Mouse (Mus musculus) liver, adult 2 months (tissue): ENCODE data around the gene Foxp1. TPM values are rescaled to one million over a fixed set of nuclear protein-coding genes. Genes with fewer than 3 reads are reported as not detected.
A peak's percentile ranks its signal among the peaks of the same experiment; 100 is the strongest.

ENCODE experiments used
- DNase-seq: peaks from one replicate; pipeline ENCODE4 v3.0.0-alpha.2; 2011; ENCODE audit warnings: low read depth, low spot score; ENCODE audit errors: extremely low read depth
- H3K27ac ChIP-seq: fragments of 200-500 bp; replicated peaks from 2 replicates; pipeline ENCODE4 v1.5.1; 2012; ENCODE audit warnings: low read depth, mild to moderate bottlenecking, control low read depth, inconsistent platforms, low read length; ENCODE audit not compliant: insufficient read depth
- H3K27me3 ChIP-seq: fragments of 200-500 bp; 2 replicates; pipeline ENCODE4 v1.6.1; 2012; ENCODE audit warnings: mild to moderate bottlenecking, moderate library complexity, low read length, inconsistent platforms; ENCODE audit not compliant: control insufficient read depth, insufficient read depth
- H3K36me3 ChIP-seq: fragments of 200-500 bp; 2 replicates; pipeline ENCODE4 v1.6.1; 2012; ENCODE audit warnings: low read length, inconsistent platforms; ENCODE audit not compliant: control insufficient read depth, insufficient read depth
- H3K4me1 ChIP-seq: fragments of 200-500 bp; 2 replicates; pipeline ENCODE4 v1.6.1; 2011; ENCODE audit warnings: low read length; ENCODE audit not compliant: control insufficient read depth, insufficient read depth
- H3K4me3 ChIP-seq: fragments of 200-500 bp; 2 replicates; pipeline ENCODE4 v1.5.1; 2011; ENCODE audit warnings: low read depth, mild to moderate bottlenecking, control low read depth, low read length, moderate library complexity; ENCODE audit not compliant: insufficient read depth
- H3K79me2 ChIP-seq: fragments of 200-500 bp; 2 replicates; pipeline ENCODE4 v1.6.1; 2012; ENCODE audit warnings: inconsistent platforms, mild to moderate bottlenecking, low read length, moderate library complexity; ENCODE audit not compliant: control insufficient read depth, insufficient read depth
- H3K9ac ChIP-seq: fragments of 200-500 bp; 2 replicates; pipeline ENCODE4 v1.6.1; 2012; ENCODE audit warnings: low read depth, mild to moderate bottlenecking, control low read depth, inconsistent platforms, low read length
- CTCF ChIP-seq: fragments of 200-500 bp; IDR thresholded peaks from 2 replicates; pipeline ENCODE4 v1.5.1; 2011; ENCODE audit warnings: low read depth, low read length, control low read depth
- POLR2A ChIP-seq: fragments of 200-500 bp; IDR thresholded peaks from 2 replicates; pipeline ENCODE4 v1.6.1; 2011; ENCODE audit warnings: low read length, control low read depth; ENCODE audit not compliant: insufficient read depth; ENCODE audit errors: extremely low read depth
- WGBS: fragments of 180-500 bp; shearing (Covaris S2); methylation state at CpG from one replicate; pipeline ENCODE4 v1.1.7; 2018; 5-methylcytosine and 5-hydroxymethylcytosine counted together
- polyA plus RNA-seq: library from polyadenylated mRNA; depleted of rRNA; stranded (reverse); fragments of >200 nt; gene quantifications from 2 replicates; pipeline ENCODE4 v1.2.3, GENCODE M21; 2012
- total RNA-seq: library from RNA; depleted of rRNA; stranded (reverse); fragments of >200 nt; gene quantifications from 2 replicates; pipeline ENCODE4 v1.2.3, GENCODE M21; 2014

Foxp1 gene
- total and polyA plus RNA-seq, 2 experiments: 22.7 to 24.8 TPM

GRCm38 (mm10) chr6:99117411-99117810, 405.1 kb downstream of the Foxp1 start:
- 36% methylated on average over 1 of the region's 1 CpGs for WGBS
- Histone ChIP-seq H3K27me3 (no peaks in the 10 kb centered on the region), H3K27ac (no peak overlapping the region), H3K4me1 (peaks cover 7% of the 10 kb centered on the region; the same call in 1 of the 2 replicates), H3K4me3 (no peak overlapping the region), H3K9ac (no peak overlapping the region), H3K36me3 (0 out of 2 replicates have a peak, but pooled peaks cover 2% of the 10 kb centered on the region), H3K79me2 (peaks cover 10% of the 10 kb centered on the region; the same call in 1 of the 2 replicates)
- peak; percentile 20 for DNase-seq
- no peak for TF ChIP-seq POLR2A
- TF ChIP-seq CTCF: no peak

DNA sequence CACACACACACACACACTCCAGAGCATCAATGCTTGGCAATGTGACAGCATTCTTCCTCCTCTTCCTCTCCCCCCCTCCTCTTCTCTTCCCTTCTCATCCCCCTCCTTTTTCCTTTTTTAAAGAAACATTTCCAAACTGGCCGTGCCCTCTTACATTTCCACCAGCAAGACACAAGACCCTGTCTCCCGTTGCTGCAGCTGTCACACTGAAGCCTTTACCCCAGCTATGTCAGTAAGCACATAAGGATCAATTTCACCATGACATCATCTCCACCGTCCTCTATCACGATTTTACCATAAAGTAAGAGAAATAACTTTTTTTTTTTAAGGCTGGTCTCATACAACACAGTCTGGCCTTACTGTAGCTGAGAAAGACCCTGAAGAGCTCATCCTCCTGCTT, 410.7 kb downstream of the Foxp1 start:
- DNase-seq: no peak
- Histone ChIP-seq H3K79me2 (peaks cover 12% of the 10 kb centered on the region; the same call in 1 of the 2 replicates), H3K4me3 (no peak overlapping the region), H3K27me3 (no peaks in the 10 kb centered on the region), H3K4me1 (peaks cover 2% of the 10 kb centered on the region; the same call in 1 of the 2 replicates), H3K27ac (no peak overlapping the region), H3K9ac (no peak overlapping the region), H3K36me3 (no peaks in the 10 kb centered on the region)
- WGBS: 92% methylated on average over 4 of the region's 4 CpGs
- TF ChIP-seq POLR2A: no peak
- no peak for TF ChIP-seq CTCF

DNA sequence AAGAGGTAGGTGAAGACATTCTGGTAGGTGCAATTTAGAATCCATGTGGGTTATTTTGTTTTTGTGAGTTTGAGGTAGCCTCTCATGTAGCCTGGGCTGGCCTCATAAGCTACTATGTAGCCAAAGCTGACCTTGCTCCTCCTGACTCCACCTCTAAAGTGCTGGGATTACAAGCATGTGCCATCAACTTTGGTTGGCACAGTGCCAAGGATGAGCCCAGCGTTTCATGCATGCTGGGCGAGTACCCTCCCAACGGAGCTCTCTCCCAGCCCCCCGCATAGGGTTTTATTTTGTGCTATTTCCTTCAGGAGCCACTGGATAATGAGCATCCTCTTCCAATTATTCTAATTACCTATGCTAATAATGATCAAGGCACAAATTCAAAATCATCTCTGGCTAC, 414.1 kb downstream of the Foxp1 start:
- no peak overlapping the region for H3K9ac ChIP-seq
- no peaks in the 10 kb centered on the region for H3K36me3 ChIP-seq
- WGBS: 75% methylated on average over 4 of the region's 4 CpGs
- H3K4me3 ChIP-seq: no peak overlapping the region
- peaks cover 12% of the 10 kb centered on the region; the same call in 1 of the 2 replicates for H3K79me2 ChIP-seq
- H3K4me1 ChIP-seq: peaks cover 2% of the 10 kb centered on the region; the same call in 1 of the 2 replicates
- H3K27ac ChIP-seq: no peak overlapping the region
- H3K27me3 ChIP-seq: no peaks in the 10 kb centered on the region
- TF ChIP-seq CTCF: no peak
- TF ChIP-seq POLR2A: no peak
- no peak for DNase-seq

- TF ChIP-seq POLR2A (no peak), CTCF (no peak)
- Histone ChIP-seq H3K4me1 (peaks cover 2% of the 10 kb centered on the region; the same call in 1 of the 2 replicates), H3K79me2 (peaks cover 12% of the 10 kb centered on the region; the same call in 1 of the 2 replicates), H3K4me3 (no peak overlapping the region), H3K27me3 (no peaks in the 10 kb centered on the region), H3K27ac (no peak overlapping the region), H3K9ac (no peak overlapping the region), H3K36me3 (no peaks in the 10 kb centered on the region)
- no peak for DNase-seq
- 93% methylated on average over 6 of the region's 6 CpGs for WGBS
Observed at GRCm38 (mm10) chr6:99107674-99108073, 414.8 kb downstream of the Foxp1 start.

- Histone ChIP-seq H3K4me1 (peaks cover 2% of the 10 kb centered on the region; the same call in 1 of the 2 replicates), H3K9ac (no peak overlapping the region), H3K79me2 (peaks cover 12% of the 10 kb centered on the region; the same call in 1 of the 2 replicates), H3K4me3 (no peak overlapping the region), H3K27ac (no peak overlapping the region), H3K27me3 (no peaks in the 10 kb centered on the region), H3K36me3 (no peaks in the 10 kb centered on the region)
- no peak for DNase-seq
- TF ChIP-seq CTCF (no peak), POLR2A (no peak)
- WGBS: 96% methylated on average over 6 of the region's 6 CpGs
Observed at GRCm38 (mm10) chr6:99107081-99107482, 415.4 kb downstream of the Foxp1 start.

GRCm38 (mm10) chr6:99105979-99106378, 416.5 kb downstream of the Foxp1 start:
- Histone ChIP-seq H3K79me2 (peaks cover 7% of the 10 kb centered on the region; the same call in 1 of the 2 replicates), H3K4me3 (no peak overlapping the region), H3K36me3 (no peaks in the 10 kb centered on the region), H3K27ac (no peak overlapping the region), H3K9ac (no peak overlapping the region), H3K4me1 (peaks cover 2% of the 10 kb centered on the region; the same call in 1 of the 2 replicates), H3K27me3 (no peaks in the 10 kb centered on the region)
- 64% methylated on average over 4 of the region's 4 CpGs for WGBS
- TF ChIP-seq POLR2A (no peak), CTCF (no peak)
- DNase-seq: no peak
